Mouse (Mus musculus): ENCODE results near the gene Zswim4. TPM values are rescaled to one million over a fixed set of nuclear protein-coding genes. Genes with fewer than 3 reads are reported as not detected.
A peak's percentile ranks its signal among the peaks of the same experiment; 100 is the strongest.

Gene Zswim4
- total RNA-seq, 2 experiments from 2014 or later, result 40.1 to 47.6 TPM

GRCm38 (mm10) chr8:84200652-84201544, 36.0 kb downstream of the Zswim4 start:
- peak; percentile 88 to 93 for DNase-seq

GRCm38 (mm10) chr8:84200126-84200555, 36.7 kb downstream of the Zswim4 start:
- DNase-seq, result no peak

- DNase-seq, result no peak
These were observed 37.3 kb downstream of the Zswim4 start for GRCm38 (mm10) chr8:84199348-84200125.

- no peak for DNase-seq
These were observed 38.0 kb downstream of the Zswim4 start for GRCm38 (mm10) chr8:84198871-84199270.

- DNase-seq, result peak; percentile 94 to 96
These were observed 38.7 kb downstream of the Zswim4 start for GRCm38 (mm10) chr8:84197922-84198774.

GRCm38 (mm10) chr8:84197141-84197921, 39.5 kb downstream of the Zswim4 start:
- peak; percentile 81 to 88 for DNase-seq

- DNase-seq, result no peak
These were observed 42.6 kb downstream of the Zswim4 start for GRCm38 (mm10) chr8:84194224-84194743.

GRCm38 (mm10) chr8:84193566-84193965, 43.3 kb downstream of the Zswim4 start:
- no peak for DNase-seq

GRCm38 (mm10) chr8:84193161-84193560, 43.7 kb downstream of the Zswim4 start:
- no peak for DNase-seq

GRCm38 (mm10) chr8:84192555-84192954, 44.3 kb downstream of the Zswim4 start:
- peak; percentile 90 to 93 for DNase-seq

GRCm38 (mm10) chr8:84192023-84192422, 44.8 kb downstream of the Zswim4 start:
- peak; percentile 88 to 89 for DNase-seq

- no peak for DNase-seq
These were observed 46.5 kb downstream of the Zswim4 start for GRCm38 (mm10) chr8:84190191-84190867.

- peak in 1 of 2 experiments; percentile 71 for DNase-seq
These were observed 47.3 kb downstream of the Zswim4 start for GRCm38 (mm10) chr8:84189603-84190002.

GRCm38 (mm10) chr8:84188671-84189070, 48.2 kb downstream of the Zswim4 start:
- no peak for DNase-seq

GRCm38 (mm10) chr8:84187065-84187755, 49.6 kb downstream of the Zswim4 start:
- DNase-seq, result peak in 1 of 2 experiments; percentile 76

- DNase-seq, result peak; percentile 77 to 85
These were observed 50.3 kb downstream of the Zswim4 start for GRCm38 (mm10) chr8:84186547-84186946.

GRCm38 (mm10) chr8:84185117-84185516, 51.7 kb downstream of the Zswim4 start, which contains the start of gene Nanos3:
TSS of gene Nanos3 (minus strand) at chr8:84185217.
- no peak for DNase-seq

- no peak for DNase-seq
These were observed 52.5 kb downstream of the Zswim4 start for GRCm38 (mm10) chr8:84184085-84185043.

Measured in adrenal gland, postnatal 36 days (tissue).